Mouse (Mus musculus): Measurements from ENCODE around the gene Fam83c. TPM values are rescaled to one million over a fixed set of nuclear protein-coding genes. Genes with fewer than 3 reads are reported as not detected.

Gene Fam83c
- polyA plus RNA-seq, 1 experiment from 2014 or later = 0.05 TPM

DNA sequence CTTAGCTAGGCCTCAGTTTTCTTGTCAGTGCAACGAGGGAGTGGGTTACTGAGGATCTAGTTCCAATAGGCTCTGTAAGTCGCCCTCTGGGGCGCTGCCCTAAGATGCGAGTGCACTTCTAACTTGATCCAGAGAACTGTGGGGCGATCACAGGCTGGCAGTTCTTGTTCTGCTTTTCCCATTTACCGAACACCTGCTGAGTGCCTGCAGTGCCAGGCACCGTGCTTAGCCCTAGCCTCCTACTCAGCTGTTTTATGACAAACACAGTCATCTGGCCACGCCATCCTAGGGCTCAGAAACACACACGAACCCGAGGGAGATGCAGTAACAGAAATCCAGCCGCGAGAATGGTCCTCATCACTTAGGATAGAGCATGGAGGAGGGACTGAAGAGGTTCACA, 41.8 kb downstream of the Fam83c start:
- peaks cover 18% of the 10 kb centered on the region; the same call in 1 of the 2 replicates for H3K27me3 ChIP-seq
- 39% methylated on average over 12 of the region's 12 CpGs for WGBS
- H3K36me3 ChIP-seq = no peaks in the 10 kb centered on the region
- H3K4me1 ChIP-seq (replicated peaks) = no peaks in the 10 kb centered on the region
- no peak overlapping the region for H3K27ac ChIP-seq
- no peaks in the 10 kb centered on the region for H3K9me3 ChIP-seq (replicated peaks)
- no peak for ATAC-seq (replicated peaks; ENCODE audit: insufficient number of reproducible peaks, insufficient read depth, low FRiP score, low read depth)
- H3K4me3 ChIP-seq = no peak overlapping the region
- H3K9ac ChIP-seq = no peak overlapping the region
- no peak overlapping the region; the same call in 1 of the 2 replicates for H3K4me2 ChIP-seq

DNA sequence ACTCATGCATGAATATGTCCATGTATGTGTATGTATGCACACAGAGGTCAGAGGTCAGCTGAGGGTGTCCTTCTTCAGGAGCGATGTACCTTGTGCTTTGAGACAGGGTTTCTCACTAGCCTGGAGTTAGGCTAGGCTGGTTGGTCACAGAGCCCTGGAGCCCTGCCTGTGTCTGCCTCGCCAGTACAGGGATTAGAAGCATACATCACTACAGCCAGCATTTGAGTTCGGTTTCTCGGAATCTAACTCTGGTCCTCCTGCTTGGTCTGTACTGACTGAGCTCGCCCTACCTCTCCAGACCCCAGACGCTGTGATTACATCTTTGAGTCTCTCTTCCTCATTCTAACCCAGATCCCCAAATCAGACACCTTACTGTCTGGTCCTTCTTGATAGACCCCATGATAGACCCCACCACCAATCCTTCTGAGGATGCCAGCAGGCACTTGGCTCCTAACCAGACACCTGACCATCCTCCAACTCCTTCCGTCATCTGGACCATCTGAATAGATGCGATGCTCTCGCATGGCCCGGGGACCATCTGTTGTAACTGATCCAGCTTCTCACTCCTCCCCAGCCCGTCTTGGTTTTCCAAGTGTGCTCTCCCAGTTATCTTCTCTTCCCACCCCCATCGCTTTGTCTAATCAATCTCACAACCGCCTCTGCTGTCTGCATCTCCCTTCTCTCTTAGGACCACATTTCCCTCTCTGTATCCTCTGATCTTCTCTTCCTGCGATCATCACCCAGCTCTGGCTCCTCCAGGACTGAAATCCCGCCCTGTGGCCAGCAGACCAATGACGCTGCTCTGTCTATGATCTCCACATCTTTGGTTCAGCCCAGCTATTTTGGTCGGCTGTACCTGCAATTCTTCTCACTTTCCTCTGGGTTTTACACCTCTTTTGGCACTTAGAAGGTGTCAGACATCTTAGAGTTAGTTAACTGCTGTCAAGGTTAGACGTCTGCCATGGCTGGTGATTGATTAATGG, 46.4 kb downstream of the Fam83c start:
- Histone ChIP-seq H3K4me3 (no peak overlapping the region), H3K4me1 (replicated peaks) (no peaks in the 10 kb centered on the region), H3K4me2 (no peak overlapping the region), H3K9ac (no peak overlapping the region), H3K9me3 (replicated peaks) (no peaks in the 10 kb centered on the region), H3K27ac (no peak overlapping the region), H3K27me3 (peaks cover 19% of the 10 kb centered on the region; the same call in 1 of the 2 replicates), H3K36me3 (no peaks in the 10 kb centered on the region)
- ATAC-seq (replicated peaks; ENCODE audit: insufficient number of reproducible peaks, insufficient read depth, low FRiP score, low read depth) = no peak
- WGBS = 54% methylated on average over 18 of the region's 18 CpGs

DNA sequence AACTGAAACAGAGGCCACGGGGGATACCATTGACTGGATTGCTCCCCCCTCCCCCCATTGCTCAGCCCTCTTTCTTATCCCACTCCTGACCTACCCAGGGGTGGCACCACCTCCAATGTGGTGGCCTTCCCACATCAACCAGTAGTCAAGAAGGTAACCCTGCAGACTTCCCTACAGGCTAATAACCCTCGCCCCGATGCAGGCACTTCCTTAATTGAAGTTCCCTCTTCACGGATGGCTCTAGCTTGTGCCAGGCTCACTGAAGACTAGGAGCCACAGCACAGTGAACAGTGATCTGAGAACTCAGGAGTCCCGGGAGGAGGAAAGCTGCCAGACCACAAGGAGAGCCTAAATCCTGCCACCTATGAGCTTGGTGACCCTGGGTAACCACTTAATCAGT, 47.7 kb downstream of the Fam83c start:
- H3K36me3 ChIP-seq = no peaks in the 10 kb centered on the region
- H3K4me3 ChIP-seq = no peak overlapping the region
- WGBS = 59% methylated on average over 5 of the region's 5 CpGs
- H3K27ac ChIP-seq = no peak overlapping the region
- H3K27me3 ChIP-seq = peaks cover 19% of the 10 kb centered on the region; the same call in 1 of the 2 replicates
- no peak overlapping the region for H3K4me2 ChIP-seq
- no peaks in the 10 kb centered on the region for H3K4me1 ChIP-seq (replicated peaks)
- no peaks in the 10 kb centered on the region for H3K9me3 ChIP-seq (replicated peaks)
- no peak overlapping the region for H3K9ac ChIP-seq
- no peak for ATAC-seq (replicated peaks; ENCODE audit: insufficient number of reproducible peaks, insufficient read depth, low FRiP score, low read depth)

DNA sequence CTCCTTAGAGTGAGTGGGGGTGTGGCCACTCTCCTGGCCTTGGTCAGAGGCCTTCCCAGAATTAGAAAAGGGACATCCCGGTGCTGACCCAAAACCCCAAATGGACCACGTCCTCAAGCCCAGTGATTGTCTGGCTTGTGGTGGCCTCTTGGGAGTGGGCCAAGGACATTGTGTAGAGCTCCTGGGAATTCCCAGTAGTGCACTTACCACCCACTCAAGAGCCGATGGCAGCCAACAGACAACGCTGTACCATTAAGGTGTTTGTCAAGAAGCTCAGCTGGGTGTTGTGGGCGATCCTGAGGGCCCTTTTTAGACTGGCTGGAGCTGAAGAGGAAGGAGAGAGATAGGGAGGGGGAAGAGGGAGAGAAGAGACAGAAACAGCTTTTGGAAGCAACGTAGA, 50.1 kb downstream of the Fam83c start:
- Histone ChIP-seq H3K27me3 (peaks cover 8% of the 10 kb centered on the region; the same call in 1 of the 2 replicates), H3K27ac (no peak overlapping the region), H3K36me3 (no peaks in the 10 kb centered on the region), H3K9me3 (replicated peaks) (no peaks in the 10 kb centered on the region), H3K9ac (no peak overlapping the region), H3K4me1 (replicated peaks) (no peaks in the 10 kb centered on the region), H3K4me2 (no peak overlapping the region), H3K4me3 (no peak overlapping the region)
- ATAC-seq (replicated peaks; ENCODE audit: insufficient number of reproducible peaks, insufficient read depth, low FRiP score, low read depth) = no peak
- 62% methylated on average over 6 of the region's 6 CpGs for WGBS

DNA sequence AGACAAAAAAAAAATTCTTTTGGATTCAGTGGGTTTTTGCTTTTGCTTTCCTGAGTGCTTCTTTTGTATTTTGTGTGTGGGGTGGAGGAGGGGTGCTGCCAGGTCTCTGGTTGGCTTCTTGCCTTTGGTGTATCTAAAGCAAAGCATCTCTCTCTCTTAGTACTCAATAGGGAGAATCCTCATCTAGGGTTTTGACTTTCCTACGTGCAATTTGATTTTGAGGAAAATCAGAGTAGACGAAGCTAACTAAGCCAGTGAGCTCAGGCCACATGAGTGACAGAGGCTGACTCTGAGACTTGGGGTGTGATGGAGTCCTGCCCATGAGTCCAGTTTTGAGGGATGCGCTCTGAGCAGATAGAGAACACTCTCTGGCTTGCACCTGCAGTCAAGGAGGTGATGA, 55.1 kb downstream of the Fam83c start:
- Histone ChIP-seq H3K9me3 (replicated peaks) (no peaks in the 10 kb centered on the region), H3K4me1 (replicated peaks) (peaks cover 9% of the 10 kb centered on the region), H3K9ac (no peak overlapping the region), H3K36me3 (no peaks in the 10 kb centered on the region), H3K4me3 (no peak overlapping the region), H3K4me2 (no peak overlapping the region), H3K27ac (no peak overlapping the region), H3K27me3 (peaks cover 37% of the 10 kb centered on the region)
- 80% methylated on average over 3 of the region's 3 CpGs for WGBS
- ATAC-seq (replicated peaks; ENCODE audit: insufficient number of reproducible peaks, insufficient read depth, low FRiP score, low read depth) = no peak

- Histone ChIP-seq H3K27ac (no peak overlapping the region), H3K9ac (no peak overlapping the region), H3K9me3 (replicated peaks) (no peaks in the 10 kb centered on the region), H3K4me1 (replicated peaks) (peaks cover 9% of the 10 kb centered on the region), H3K36me3 (no peaks in the 10 kb centered on the region), H3K4me3 (no peak overlapping the region), H3K4me2 (no peak overlapping the region), H3K27me3 (peaks cover 42% of the 10 kb centered on the region)
- ATAC-seq (replicated peaks; ENCODE audit: insufficient number of reproducible peaks, insufficient read depth, low FRiP score, low read depth) = no peak
- 50% methylated on average over 7 of the region's 7 CpGs for WGBS
Observed at GRCm38 (mm10) chr2:155779066-155779465, 55.6 kb downstream of the Fam83c start.

- WGBS = 51% methylated on average over 6 of the region's 6 CpGs
- Histone ChIP-seq H3K9ac (no peak overlapping the region), H3K36me3 (no peaks in the 10 kb centered on the region), H3K27ac (no peak overlapping the region), H3K4me3 (no peak overlapping the region), H3K27me3 (peaks cover 53% of the 10 kb centered on the region), H3K4me1 (replicated peaks) (peaks cover 9% of the 10 kb centered on the region), H3K4me2 (no peak overlapping the region), H3K9me3 (replicated peaks) (no peaks in the 10 kb centered on the region)
- ATAC-seq (replicated peaks; ENCODE audit: insufficient number of reproducible peaks, insufficient read depth, low FRiP score, low read depth) = no peak
Observed at GRCm38 (mm10) chr2:155778004-155778403, 56.6 kb downstream of the Fam83c start.

GRCm38 (mm10) chr2:155777688-155777985, 57.0 kb downstream of the Fam83c start:
- H3K27ac ChIP-seq = no peak overlapping the region
- H3K27me3 ChIP-seq = peaks cover 56% of the 10 kb centered on the region
- H3K4me3 ChIP-seq = no peak overlapping the region
- no peaks in the 10 kb centered on the region for H3K9me3 ChIP-seq (replicated peaks)
- ATAC-seq (replicated peaks; ENCODE audit: insufficient number of reproducible peaks, insufficient read depth, low FRiP score, low read depth) = no peak
- H3K36me3 ChIP-seq = no peaks in the 10 kb centered on the region
- 76% methylated on average over 4 of the region's 4 CpGs for WGBS
- H3K9ac ChIP-seq = no peak overlapping the region
- peaks cover 9% of the 10 kb centered on the region for H3K4me1 ChIP-seq (replicated peaks)
- H3K4me2 ChIP-seq = no peak overlapping the region

Other genes with a start within 250 kb of the Fam83c start
- 20.0 and 26.9 TPM in 2 replicates for gene Gss, start 242.0 kb downstream of the Fam83c start, polyA plus RNA-seq (2015; fragmentation: Nextera tagmentation; extraction: Ambion mirVana)
- gene Myh7b, start 223.6 kb downstream of the Fam83c start, polyA plus RNA-seq (2015; fragmentation: Nextera tagmentation; extraction: Ambion mirVana) = 21.1 and 21.8 TPM in 2 replicates
- 83.0 and 101 TPM in 2 replicates for gene Trpc4ap, start 142.5 kb downstream of the Fam83c start, polyA plus RNA-seq (2015; fragmentation: Nextera tagmentation; extraction: Ambion mirVana)
- 20.3 and 29.3 TPM in 2 replicates for gene Edem2, start 105.4 kb downstream of the Fam83c start, polyA plus RNA-seq (2015; fragmentation: Nextera tagmentation; extraction: Ambion mirVana)
- not detected in 2 replicates for gene Gm17581, start 99.0 kb downstream of the Fam83c start, polyA plus RNA-seq (2015; fragmentation: Nextera tagmentation; extraction: Ambion mirVana)
- 8.0 and 8.3 TPM in 2 replicates for gene Procr, start 83.7 kb downstream of the Fam83c start, polyA plus RNA-seq (2015; fragmentation: Nextera tagmentation; extraction: Ambion mirVana)
- 0.05 and 0.13 TPM in 2 replicates for gene Mmp24, start 59.5 kb downstream of the Fam83c start, polyA plus RNA-seq (2015; fragmentation: Nextera tagmentation; extraction: Ambion mirVana)
- gene BC029722, start 15.4 kb downstream of the Fam83c start, polyA plus RNA-seq (2015; fragmentation: Nextera tagmentation; extraction: Ambion mirVana) = 14.8 and 16.8 TPM in 2 replicates
- 107 and 132 TPM in 2 replicates for gene Eif6, start 7.9 kb downstream of the Fam83c start, polyA plus RNA-seq (2015; fragmentation: Nextera tagmentation; extraction: Ambion mirVana)
- gene Uqcc1, start 95.5 kb upstream of the Fam83c start, polyA plus RNA-seq (2015; fragmentation: Nextera tagmentation; extraction: Ambion mirVana) = 114 and 134 TPM in 2 replicates
- not detected in 2 replicates for gene Gm15557, start 105.9 kb upstream of the Fam83c start, polyA plus RNA-seq (2015; fragmentation: Nextera tagmentation; extraction: Ambion mirVana)
- gene Gdf5, start 110.5 kb upstream of the Fam83c start, polyA plus RNA-seq (2015; fragmentation: Nextera tagmentation; extraction: Ambion mirVana) = 0.30 and 0.61 TPM in 2 replicates
- 7.7 and 11.0 TPM in 2 replicates for gene Cep250, start 121.6 kb upstream of the Fam83c start, polyA plus RNA-seq (2015; fragmentation: Nextera tagmentation; extraction: Ambion mirVana)
- gene 6430550D23Rik, start 173.1 kb upstream of the Fam83c start, polyA plus RNA-seq (2015; fragmentation: Nextera tagmentation; extraction: Ambion mirVana) = 0.63 and 1.2 TPM in 2 replicates
- 126 and 184 TPM in 2 replicates for gene Ergic3, start 173.2 kb upstream of the Fam83c start, polyA plus RNA-seq (2015; fragmentation: Nextera tagmentation; extraction: Ambion mirVana)
- gene Fer1l4, start 218.1 kb upstream of the Fam83c start, polyA plus RNA-seq (2015; fragmentation: Nextera tagmentation; extraction: Ambion mirVana) = not detected in 2 replicates
- 1.9 TPM in 2 replicates for gene Spag4, start 230.3 kb upstream of the Fam83c start, polyA plus RNA-seq (2015; fragmentation: Nextera tagmentation; extraction: Ambion mirVana)

All from heart, embryonic 15.5 days (tissue).